Mouse (Mus musculus) testis, adult 2 months (tissue): ENCODE measurements around the gene Acad10. TPM values are rescaled to one million over a fixed set of nuclear protein-coding genes. Genes with fewer than 3 reads are reported as not detected.

ENCODE experiments used
- H3K27ac ChIP-seq: fragments of 200-500 bp; 2 replicates; pipeline ENCODE4 v1.5.1; 2012; ENCODE audit warnings: low read depth, low read length; ENCODE audit not compliant: control insufficient read depth, insufficient read depth
- H3K27me3 ChIP-seq: fragments of 200-500 bp; 2 replicates; pipeline ENCODE4 v1.6.1; 2012; ENCODE audit warnings: mild to moderate bottlenecking, low read length, moderate library complexity; ENCODE audit not compliant: control insufficient read depth, insufficient read depth
- H3K36me3 ChIP-seq: fragments of 200-500 bp; 2 replicates; pipeline ENCODE4 v1.6.1; 2012; ENCODE audit warnings: mild to moderate bottlenecking, low read length; ENCODE audit not compliant: control insufficient read depth, insufficient read depth
- H3K4me1 ChIP-seq: fragments of 200-500 bp; 2 replicates; pipeline ENCODE4 v1.6.1; 2012; ENCODE audit warnings: low read length; ENCODE audit not compliant: control insufficient read depth, insufficient read depth
- H3K4me3 ChIP-seq: fragments of 200-500 bp; 2 replicates; pipeline ENCODE4 v1.5.1; 2012; ENCODE audit warnings: low read depth, mild to moderate bottlenecking, low read length, moderate library complexity, mixed read lengths; ENCODE audit not compliant: control insufficient read depth
- CTCF ChIP-seq: fragments of 200-500 bp; IDR thresholded peaks from 2 replicates; pipeline ENCODE4 v1.5.1; 2012; ENCODE audit warnings: low read depth, mild to moderate bottlenecking, inconsistent platforms, low read length, moderate library complexity; ENCODE audit not compliant: control insufficient read depth, insufficient read depth, insufficient replicate concordance
- POLR2A ChIP-seq: fragments of 200-500 bp; IDR thresholded peaks from 2 replicates; pipeline ENCODE4 v1.6.1; 2012; ENCODE audit warnings: low read depth, mild to moderate bottlenecking, inconsistent platforms, low read length, moderate library complexity; ENCODE audit not compliant: control insufficient read depth
- polyA plus RNA-seq: library from polyadenylated mRNA; depleted of rRNA; stranded (reverse); fragments of >200 nt; gene quantifications from 2 replicates; pipeline ENCODE4 v1.2.3, GENCODE M21; 2012; rRNA removed

Gene Acad10
- 5.7 and 5.9 TPM in 2 replicates for polyA plus RNA-seq

- Histone ChIP-seq H3K27me3 (no peaks in the 10 kb centered on the region), H3K4me3 (peak within 1 kb of the TSS; percentile 86), H3K27ac (peak within 1 kb of the TSS; percentile 88), H3K4me1 (peaks cover 6% of the 10 kb centered on the region), H3K36me3 (peaks cover 2% of the 10 kb centered on the region)
- TF ChIP-seq POLR2A (peak; percentile 85), CTCF (no peak)
Observed at GRCm38 (mm10) chr5:121660059-121660896, at the start of gene Acad10, which contains the start of gene Brap. Acad10 (minus strand) TSS chr5:121660514. Brap (plus strand) TSS chr5:121660563.

- Histone ChIP-seq H3K27me3 (no peaks in the 10 kb centered on the region), H3K4me3 (no peak overlapping the region), H3K4me1 (peaks cover 10% of the 10 kb centered on the region), H3K36me3 (no peaks in the 10 kb centered on the region), H3K27ac (no peak overlapping the region)
- TF ChIP-seq CTCF (no peak), POLR2A (no peak)
Observed at GRCm38 (mm10) chr5:121704512-121705248, 44.4 kb upstream of the Acad10 start.

- H3K27me3 ChIP-seq, result no peaks in the 10 kb centered on the region
- no peak overlapping the region for H3K4me3 ChIP-seq
- H3K36me3 ChIP-seq, result no peaks in the 10 kb centered on the region
- no peak overlapping the region for H3K27ac ChIP-seq
- TF ChIP-seq CTCF (no peak), POLR2A (no peak)
- peaks cover 10% of the 10 kb centered on the region for H3K4me1 ChIP-seq
Observed at GRCm38 (mm10) chr5:121703341-121703740, 43.0 kb upstream of the Acad10 start.

- Histone ChIP-seq H3K4me1 (peaks cover 10% of the 10 kb centered on the region), H3K27me3 (no peaks in the 10 kb centered on the region), H3K4me3 (no peak overlapping the region), H3K27ac (no peak overlapping the region), H3K36me3 (no peaks in the 10 kb centered on the region)
- TF ChIP-seq POLR2A (no peak), CTCF (no peak)
Observed at GRCm38 (mm10) chr5:121701111-121701769, 40.9 kb upstream of the Acad10 start.

GRCm38 (mm10) chr5:121700496-121700895 lies 40.2 kb upstream of the Acad10 start:
- H3K4me1 ChIP-seq, result peaks cover 10% of the 10 kb centered on the region
- no peaks in the 10 kb centered on the region for H3K27me3 ChIP-seq
- no peak overlapping the region for H3K4me3 ChIP-seq
- H3K27ac ChIP-seq, result peak overlapping the region; percentile 43; the same call in 1 of the 2 replicates
- TF ChIP-seq POLR2A, result no peak
- no peak for TF ChIP-seq CTCF
- no peaks in the 10 kb centered on the region for H3K36me3 ChIP-seq

GRCm38 (mm10) chr5:121699891-121700290 lies 39.6 kb upstream of the Acad10 start:
- H3K4me1 ChIP-seq, result peaks cover 8% of the 10 kb centered on the region
- H3K4me3 ChIP-seq, result no peak overlapping the region
- TF ChIP-seq CTCF (no peak), POLR2A (no peak)
- H3K27me3 ChIP-seq, result no peaks in the 10 kb centered on the region
- no peaks in the 10 kb centered on the region for H3K36me3 ChIP-seq
- H3K27ac ChIP-seq, result peak overlapping the region; percentile 43

GRCm38 (mm10) chr5:121696761-121697160 lies 36.4 kb upstream of the Acad10 start:
- H3K27me3 ChIP-seq, result no peaks in the 10 kb centered on the region
- no peak overlapping the region for H3K4me3 ChIP-seq
- H3K27ac ChIP-seq, result no peak overlapping the region
- H3K4me1 ChIP-seq, result peaks cover 9% of the 10 kb centered on the region
- no peaks in the 10 kb centered on the region for H3K36me3 ChIP-seq
- TF ChIP-seq CTCF, result no peak
- TF ChIP-seq POLR2A, result no peak
